Mouse (Mus musculus) ovary, postnatal 10 days (tissue): ENCODE measurements around the gene Golga7b.

ENCODE experiments used
- DNase-seq: peaks from one replicate; pipeline ENCODE4 v3.0.0; 2022; ENCODE audit warnings: low spot score

The Golga7b gene

DNA sequence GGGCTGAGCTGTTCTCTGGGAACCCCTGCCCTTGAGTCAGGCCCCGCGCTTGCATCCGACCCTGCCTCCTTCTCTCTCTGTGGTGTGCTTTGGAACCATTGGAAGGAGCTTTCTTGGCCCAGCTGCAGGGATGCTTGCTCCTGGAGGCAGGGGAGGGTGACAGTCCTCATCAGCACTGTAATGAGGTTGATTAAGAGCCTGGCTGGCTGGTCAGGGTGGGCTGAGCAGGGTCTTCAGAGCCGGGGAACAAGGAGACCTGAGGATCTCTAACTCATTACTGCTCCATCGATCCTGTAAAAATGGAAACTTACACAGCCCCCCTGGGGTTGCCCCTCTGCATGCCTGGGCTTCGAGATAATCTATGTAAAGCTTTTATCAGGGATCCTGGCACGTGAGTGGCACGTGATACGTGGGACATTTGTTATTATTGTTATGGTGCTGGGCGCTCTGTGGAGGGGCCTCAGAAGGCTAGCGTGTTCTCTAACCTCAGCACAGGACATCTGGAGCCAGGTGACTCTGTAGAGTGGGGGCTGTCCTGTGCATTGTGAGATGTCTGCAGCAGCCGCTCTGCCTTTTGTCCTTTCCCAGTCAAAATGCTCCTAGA, 55.9 kb downstream of the Golga7b start:
- DNase-seq, result no peak

- no peak for DNase-seq
These were observed 57.1 kb downstream of the Golga7b start for GRCm38 (mm10) chr19:42304506-42304905.

GRCm38 (mm10) chr19:42305746-42306145, 58.4 kb downstream of the Golga7b start:
- DNase-seq, result no peak

DNA sequence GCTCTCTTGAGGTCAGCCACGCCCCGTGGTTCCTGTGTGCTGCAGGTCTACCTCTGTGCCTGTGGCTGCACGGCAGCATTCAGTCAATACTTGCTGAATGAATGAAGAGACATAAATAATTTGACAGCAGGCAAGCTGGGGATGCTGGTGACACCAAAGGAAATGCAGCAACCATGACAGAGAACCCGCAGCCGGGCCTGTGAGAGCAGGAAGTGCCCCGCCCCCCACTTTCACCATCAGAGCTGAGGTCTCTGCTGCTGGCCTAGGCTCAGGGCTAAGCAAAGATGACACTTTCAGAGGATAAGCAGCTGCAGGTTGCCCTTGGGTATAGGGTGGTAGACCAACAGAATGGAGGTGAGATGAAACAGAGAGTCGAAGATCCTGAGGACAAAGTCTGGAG, 58.8 kb downstream of the Golga7b start:
- no peak for DNase-seq

DNA sequence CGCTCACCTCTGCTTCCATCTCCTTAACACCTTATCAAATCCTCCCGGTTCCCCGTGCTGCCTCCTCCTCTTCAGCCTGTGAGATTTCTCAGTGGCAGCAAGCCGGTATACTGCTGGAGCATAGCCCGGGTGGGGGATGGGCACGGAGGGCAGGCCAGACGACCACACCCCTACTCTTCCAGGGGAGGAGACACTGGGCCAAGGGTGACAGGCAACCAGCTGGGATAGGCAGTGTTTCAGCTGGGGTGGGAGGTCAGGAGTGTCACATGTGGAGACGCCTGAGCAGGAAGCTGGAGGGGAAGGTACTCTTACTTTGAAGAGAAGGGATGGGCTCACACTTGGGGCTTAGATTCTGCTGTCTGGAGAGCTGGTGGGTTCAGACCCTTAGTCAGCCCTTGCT, 59.6 kb downstream of the Golga7b start:
- no peak for DNase-seq

- no peak for DNase-seq
These were observed 61.6 kb downstream of the Golga7b start for GRCm38 (mm10) chr19:42308931-42309330.

DNA sequence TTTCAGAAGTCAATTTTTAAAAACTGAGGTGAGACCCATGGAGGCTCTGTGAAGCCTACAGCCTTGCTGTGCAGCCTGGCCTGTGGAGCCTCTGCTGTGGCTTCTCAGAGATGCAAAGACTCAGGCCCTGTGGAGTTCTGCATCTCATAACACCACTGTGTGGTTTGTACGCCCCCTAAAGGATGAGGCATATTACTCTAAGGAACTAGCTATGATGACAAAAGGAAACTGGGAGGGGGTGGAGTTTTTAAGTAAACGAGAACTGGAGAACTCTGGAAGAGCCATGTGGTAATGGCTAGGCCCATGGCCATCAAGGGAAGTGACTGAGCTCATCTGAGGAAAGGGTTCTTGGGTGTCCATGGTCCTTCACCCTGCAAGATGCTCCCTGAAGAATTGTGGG, 64.0 kb downstream of the Golga7b start:
- no peak for DNase-seq

DNA sequence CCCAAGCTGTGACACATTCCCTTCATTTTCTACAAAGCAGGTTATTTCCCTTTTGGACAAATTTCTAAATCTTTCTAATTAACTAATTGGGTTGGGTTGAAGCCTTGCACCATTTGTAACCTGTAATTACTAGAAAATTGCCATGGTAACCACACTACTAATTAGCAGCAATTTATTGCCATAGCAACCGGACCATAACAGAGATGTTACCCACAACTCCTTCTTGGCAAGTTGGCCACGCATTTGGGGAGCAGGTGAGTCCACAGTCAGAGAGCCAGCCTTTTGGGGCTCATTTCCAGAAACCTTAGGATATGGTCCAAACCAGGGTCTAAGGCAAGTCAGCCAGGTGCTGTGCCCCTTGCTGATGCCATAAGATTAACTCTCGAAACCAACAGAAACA, 64.8 kb downstream of the Golga7b start:
- DNase-seq, result no peak

GRCm38 (mm10) chr19:42315070-42315679, 67.8 kb downstream of the Golga7b start:
- no peak for DNase-seq

- peak; percentile 53 for DNase-seq
These were observed 68.5 kb downstream of the Golga7b start for GRCm38 (mm10) chr19:42315914-42316313.

GRCm38 (mm10) chr19:42316525-42316924, 69.2 kb downstream of the Golga7b start:
- DNase-seq, result peak; percentile 27

DNA sequence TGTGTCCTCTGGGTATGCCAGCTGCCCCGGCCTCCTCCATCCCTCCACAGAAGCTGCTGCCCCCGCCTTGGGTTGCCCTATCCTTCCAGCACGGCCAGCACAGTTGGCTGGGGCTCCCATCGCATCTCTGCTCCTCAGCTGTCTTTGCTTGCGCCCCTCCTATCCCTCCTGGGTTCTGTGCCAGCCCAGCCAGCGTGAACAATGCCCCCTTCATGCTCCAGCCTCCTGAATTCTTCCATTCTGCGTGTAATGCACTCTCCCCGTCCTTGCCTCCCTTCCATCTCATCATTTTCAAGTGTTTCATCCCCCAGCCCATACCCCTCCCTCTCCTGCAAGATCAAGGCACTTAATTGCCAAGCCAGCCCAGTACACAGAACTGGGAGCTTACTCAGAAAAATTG, 69.6 kb downstream of the Golga7b start:
- DNase-seq, result no peak

- DNase-seq, result no peak
These were observed 70.5 kb downstream of the Golga7b start for GRCm38 (mm10) chr19:42317648-42318425.
